Mouse (Mus musculus): ENCODE results near the gene Pak4.
"Not testable (repeated sequence)": the region's sequence is repeated elsewhere in the genome, so short reads cannot be mapped to it uniquely, and the experiment has no call there.

DNA sequence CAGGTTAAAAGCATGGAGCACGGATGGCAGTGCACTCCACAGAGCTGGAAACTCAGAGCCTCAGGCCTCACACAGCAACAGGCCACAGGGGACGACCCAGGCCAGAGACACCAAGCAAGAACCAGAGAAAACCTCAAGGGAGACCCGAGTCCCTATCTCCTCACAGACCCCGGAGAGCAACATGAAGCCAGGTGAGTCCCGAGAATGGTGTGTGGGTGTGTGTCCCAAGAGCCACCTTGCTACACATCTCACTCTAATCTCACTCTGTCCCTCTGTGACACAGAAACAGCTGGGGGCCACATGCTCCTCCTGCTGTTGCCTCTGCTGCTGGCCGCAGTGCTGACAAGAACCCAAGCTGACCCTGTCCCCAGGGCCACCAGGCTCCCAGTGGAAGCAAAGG lies 75.4 kb downstream of the Pak4 start, which contains the start of gene Ifnl3:
- TF ChIP-seq CTCF (conservative IDR thresholded peaks at IDR 0.05; ENCODE audit: insufficient read depth, insufficient read length, low read depth, low read length); POLR2A (IDR thresholded peaks at IDR 0.05; ENCODE audit: low read depth, low read length): not testable (repeated sequence)
